Mouse (Mus musculus): Measurements from ENCODE around the gene Olfr843.

The Olfr843 gene

DNA sequence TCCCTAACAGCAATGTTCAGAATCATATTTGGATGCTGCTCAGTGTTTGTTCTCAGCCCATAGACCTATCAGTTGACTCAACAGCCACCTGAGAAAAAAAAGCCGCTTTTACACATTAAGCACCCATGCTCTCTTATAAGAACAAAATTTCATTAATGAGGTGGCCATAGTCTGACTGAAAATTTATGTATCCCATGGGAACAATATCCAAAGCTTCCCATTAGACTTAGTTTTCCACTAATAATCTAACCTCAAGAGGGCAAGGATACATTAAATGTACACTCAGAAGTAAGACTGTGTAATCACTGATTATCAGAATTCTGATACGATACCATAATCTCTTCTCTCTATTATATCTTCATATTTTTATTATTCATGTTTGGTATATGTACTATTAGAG lies at the start of gene Olfr843:
Gene Olfr843, minus strand, starts transcription at position 101 of the 400 bp plus-strand sequence.
- DNase-seq, result no peak
